Mouse (Mus musculus) bone marrow, adult 2 months (tissue): Measurements from ENCODE around the gene Dnmt1.

Source experiments
- CTCF ChIP-seq: fragments of 200-500 bp; IDR thresholded peaks from 2 replicates; pipeline ENCODE4 v1.5.1; 2011; ENCODE audit warnings: low read length, control low read depth; ENCODE audit not compliant: control insufficient read depth, insufficient read depth
- POLR2A ChIP-seq: fragments of 200-500 bp; IDR thresholded peaks from 2 replicates; pipeline ENCODE4 v1.6.1; 2011; ENCODE audit warnings: low read depth, mild to moderate bottlenecking, control low read depth, low read length, borderline replicate concordance; ENCODE audit not compliant: control insufficient read depth

GRCm38 (mm10) chr9:20876318-20877117 is 83.2 kb downstream of the Dnmt1 start:
- TF ChIP-seq CTCF (no peak), POLR2A (no peak)
